Mouse (Mus musculus): ENCODE results near the gene Pank1. TPM values are rescaled to one million over a fixed set of nuclear protein-coding genes. Genes with fewer than 3 reads are reported as not detected.

Pank1 gene
- polyA plus RNA-seq, 1 experiment from 2014 or later = 10.4 TPM

DNA sequence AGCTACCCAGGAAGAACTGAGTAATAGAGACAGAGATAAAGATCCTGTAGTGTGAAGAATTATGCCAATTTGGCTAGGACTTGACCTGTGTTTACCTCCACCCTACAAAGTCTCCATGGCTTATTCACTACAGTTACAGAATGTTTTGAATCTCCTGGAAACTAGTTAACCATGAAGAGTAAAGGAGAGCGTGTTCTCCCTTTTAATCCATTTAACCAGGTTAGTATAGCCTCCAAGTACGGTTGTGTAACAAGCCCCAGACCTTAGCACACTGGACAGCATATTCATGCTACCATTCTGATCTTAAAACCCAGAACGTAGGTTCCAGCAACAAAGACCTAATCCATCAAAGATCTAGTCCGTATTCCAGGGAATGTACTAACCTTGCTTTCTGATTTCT, 75.9 kb downstream of the Pank1 start:
- no peaks in the 10 kb centered on the region for H3K36me3 ChIP-seq (ENCODE audit: control insufficient read depth, insufficient read depth, low read length)
- ATAC-seq (ENCODE audit: low FRiP score) = no peak
- peak; percentile 19 for DNase-seq (ENCODE audit: low spot score, missing footprints)
- no peaks in the 10 kb centered on the region for H3K4me1 ChIP-seq (ENCODE audit: control insufficient read depth, insufficient read depth, low read length)
- no peaks in the 10 kb centered on the region for H3K9me3 ChIP-seq (ENCODE audit: control insufficient read depth, low read length)
- no peak overlapping the region for H3K27ac ChIP-seq (ENCODE audit: low read depth, low read length)
- H3K4me2 ChIP-seq = no peak overlapping the region
- WGBS = 90% methylated on average over 4 of the region's 4 CpGs
- no peak overlapping the region for H3K9ac ChIP-seq (ENCODE audit: low read length)
- no peaks in the 10 kb centered on the region for H3K27me3 ChIP-seq (ENCODE audit: control insufficient read depth, insufficient read depth, low read length)
- H3K4me3 ChIP-seq (ENCODE audit: low read depth, low read length) = no peak overlapping the region

DNA sequence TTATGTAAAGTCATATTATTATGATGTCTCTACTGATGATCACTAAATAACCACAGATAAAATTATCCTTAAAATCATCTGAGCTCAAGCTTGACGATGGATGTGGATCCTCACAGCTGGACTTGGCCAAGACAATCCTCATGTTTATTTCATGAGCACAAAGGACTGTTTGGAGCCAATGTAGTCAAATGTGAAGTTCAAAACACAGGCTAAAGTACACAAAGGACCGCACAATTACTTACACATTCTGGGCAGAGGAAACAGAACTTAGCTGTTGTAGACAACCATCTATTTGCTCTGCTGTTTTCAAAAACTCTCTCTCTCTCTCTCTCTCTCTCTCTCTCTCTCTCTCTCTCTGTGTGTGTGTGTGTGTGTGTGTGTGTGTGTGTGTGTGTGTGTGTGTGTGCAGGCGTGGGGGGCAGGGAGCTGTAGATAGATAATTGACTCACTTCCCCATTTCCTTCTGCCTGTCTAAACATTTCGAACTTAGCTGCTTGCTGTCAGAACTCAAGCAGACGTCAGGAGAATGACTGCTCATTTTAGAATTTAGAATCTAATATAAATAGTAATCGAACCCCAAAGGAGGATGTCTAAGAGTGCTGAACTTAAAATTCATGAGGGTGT, 79.5 kb downstream of the Pank1 start:
- DNase-seq (ENCODE audit: low spot score, missing footprints) = peak; percentile 35
- Histone ChIP-seq H3K9ac (ENCODE audit: low read length) (no peak overlapping the region), H3K4me3 (ENCODE audit: low read depth, low read length) (no peak overlapping the region), H3K27ac (ENCODE audit: low read depth, low read length) (no peak overlapping the region), H3K4me2 (no peak overlapping the region), H3K9me3 (ENCODE audit: control insufficient read depth, low read length) (no peaks in the 10 kb centered on the region), H3K27me3 (ENCODE audit: control insufficient read depth, insufficient read depth, low read length) (no peaks in the 10 kb centered on the region), H3K4me1 (ENCODE audit: control insufficient read depth, insufficient read depth, low read length) (no peaks in the 10 kb centered on the region), H3K36me3 (ENCODE audit: control insufficient read depth, insufficient read depth, low read length) (no peaks in the 10 kb centered on the region)
- WGBS = 61% methylated on average over 6 of the region's 6 CpGs
- ATAC-seq (ENCODE audit: low FRiP score) = peak; percentile 42; the same call in 1 of the 2 replicates

DNA sequence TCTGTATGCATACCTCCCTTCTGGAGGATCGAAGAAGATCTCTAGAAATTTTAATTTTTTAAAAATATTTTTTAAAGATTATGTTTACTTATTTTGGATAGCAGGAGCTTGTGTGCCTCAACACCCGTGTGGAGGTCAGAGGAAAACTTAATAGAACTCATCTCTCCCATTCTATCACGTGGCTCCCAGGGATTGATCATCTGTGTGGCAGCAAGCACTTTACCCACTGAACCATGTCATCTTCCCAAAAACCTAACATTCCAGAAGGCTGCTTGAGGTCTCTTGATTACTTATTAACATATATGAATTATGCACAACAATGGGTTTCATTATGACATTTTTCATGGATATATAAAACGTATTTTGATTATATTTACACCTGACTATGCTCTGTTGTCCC, 82.9 kb downstream of the Pank1 start:
- no peaks in the 10 kb centered on the region for H3K36me3 ChIP-seq (ENCODE audit: control insufficient read depth, insufficient read depth, low read length)
- H3K4me3 ChIP-seq (ENCODE audit: low read depth, low read length) = no peak overlapping the region
- ATAC-seq (ENCODE audit: low FRiP score) = no peak
- H3K9ac ChIP-seq (ENCODE audit: low read length) = no peak overlapping the region
- H3K27me3 ChIP-seq (ENCODE audit: control insufficient read depth, insufficient read depth, low read length) = no peaks in the 10 kb centered on the region
- no peak overlapping the region for H3K4me2 ChIP-seq
- H3K9me3 ChIP-seq (ENCODE audit: control insufficient read depth, low read length) = no peaks in the 10 kb centered on the region
- no peak for DNase-seq (ENCODE audit: low spot score, missing footprints)
- H3K4me1 ChIP-seq (ENCODE audit: control insufficient read depth, insufficient read depth, low read length) = no peaks in the 10 kb centered on the region
- no peak overlapping the region for H3K27ac ChIP-seq (ENCODE audit: low read depth, low read length)
- 78% methylated on average over 4 of the region's 4 CpGs for WGBS

DNA sequence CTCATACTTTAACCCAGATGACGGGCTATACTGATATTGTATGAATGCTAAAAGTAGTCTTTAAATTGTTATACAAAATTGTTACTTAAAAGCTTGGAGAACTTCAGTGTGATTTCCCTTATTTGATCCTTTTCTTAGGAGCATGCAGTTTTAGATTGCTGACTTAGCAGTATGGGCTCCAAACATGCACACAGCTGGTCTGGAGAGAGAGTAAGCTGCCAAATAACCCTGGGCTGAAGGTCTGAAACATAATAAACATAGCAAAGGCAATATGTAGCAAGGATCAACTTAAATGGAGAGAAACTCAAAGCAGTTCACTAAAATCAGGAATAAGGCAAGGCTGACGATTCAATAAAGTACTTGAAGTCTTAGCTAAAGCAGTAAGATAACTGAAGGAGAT, 96.8 kb downstream of the Pank1 start:
- H3K4me3 ChIP-seq (ENCODE audit: low read depth, low read length) = no peak overlapping the region
- DNase-seq (ENCODE audit: low spot score, missing footprints) (no peak), ATAC-seq (ENCODE audit: low FRiP score) (no peak)
- WGBS = 95% methylated on average over 2 of the region's 2 CpGs
- H3K4me1 ChIP-seq (ENCODE audit: control insufficient read depth, insufficient read depth, low read length) = no peaks in the 10 kb centered on the region
- no peak overlapping the region for H3K4me2 ChIP-seq
- H3K9me3 ChIP-seq (ENCODE audit: control insufficient read depth, low read length) = no peaks in the 10 kb centered on the region
- H3K27ac ChIP-seq (ENCODE audit: low read depth, low read length) = no peak overlapping the region
- H3K27me3 ChIP-seq (ENCODE audit: control insufficient read depth, insufficient read depth, low read length) = no peaks in the 10 kb centered on the region
- no peak overlapping the region for H3K9ac ChIP-seq (ENCODE audit: low read length)
- H3K36me3 ChIP-seq (ENCODE audit: control insufficient read depth, insufficient read depth, low read length) = no peaks in the 10 kb centered on the region

DNA sequence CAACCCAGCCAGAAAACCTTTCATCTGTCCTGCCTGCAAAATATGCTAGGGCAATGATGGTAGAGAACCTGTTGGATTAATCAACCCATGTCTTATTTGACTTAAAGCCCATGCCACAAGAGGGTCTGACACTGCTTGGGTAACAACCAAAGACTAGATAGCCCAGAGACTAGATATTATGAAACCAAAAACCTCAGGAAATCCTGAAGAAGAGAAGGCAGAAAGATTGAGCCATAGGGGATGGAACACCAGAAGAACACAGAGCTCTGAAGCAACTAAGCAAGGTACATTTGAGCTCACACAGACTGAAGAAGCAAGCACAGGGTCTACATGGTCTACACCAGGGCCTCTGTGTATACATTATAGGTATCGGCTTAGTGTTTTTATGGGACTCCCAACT, 100.3 kb downstream of the Pank1 start:
- H3K9me3 ChIP-seq (ENCODE audit: control insufficient read depth, low read length) = no peaks in the 10 kb centered on the region
- H3K9ac ChIP-seq (ENCODE audit: low read length) = no peak overlapping the region
- no peak for DNase-seq (ENCODE audit: low spot score, missing footprints)

GRCm38 (mm10) chr19:34778098-34778497, 101.2 kb downstream of the Pank1 start:
- Histone ChIP-seq H3K36me3 (ENCODE audit: control insufficient read depth, insufficient read depth, low read length) (no peaks in the 10 kb centered on the region), H3K27ac (ENCODE audit: low read depth, low read length) (no peak overlapping the region), H3K9ac (ENCODE audit: low read length) (no peak overlapping the region), H3K4me3 (ENCODE audit: low read depth, low read length) (no peak overlapping the region), H3K4me2 (no peak overlapping the region), H3K27me3 (ENCODE audit: control insufficient read depth, insufficient read depth, low read length) (no peaks in the 10 kb centered on the region), H3K9me3 (ENCODE audit: control insufficient read depth, low read length) (no peaks in the 10 kb centered on the region), H3K4me1 (ENCODE audit: control insufficient read depth, insufficient read depth, low read length) (no peaks in the 10 kb centered on the region)
- DNase-seq (ENCODE audit: low spot score, missing footprints) = no peak
- no peak for ATAC-seq (ENCODE audit: low FRiP score)

More for the DNA sequence above, 100.3 kb downstream of the Pank1 start:
- no peaks in the 10 kb centered on the region for H3K27me3 ChIP-seq (ENCODE audit: control insufficient read depth, insufficient read depth, low read length)
- no peaks in the 10 kb centered on the region for H3K4me1 ChIP-seq (ENCODE audit: control insufficient read depth, insufficient read depth, low read length)
- no peak overlapping the region for H3K4me2 ChIP-seq
- WGBS = 95% methylated on average over 1 of the region's 1 CpGs
- ATAC-seq (ENCODE audit: low FRiP score) = no peak
- H3K4me3 ChIP-seq (ENCODE audit: low read depth, low read length) = no peak overlapping the region
- no peaks in the 10 kb centered on the region for H3K36me3 ChIP-seq (ENCODE audit: control insufficient read depth, insufficient read depth, low read length)
- H3K27ac ChIP-seq (ENCODE audit: low read depth, low read length) = no peak overlapping the region

GRCm38 (mm10) chr19:34772775-34773174, 106.5 kb downstream of the Pank1 start:
- H3K4me2 ChIP-seq = no peak overlapping the region
- no peak overlapping the region for H3K9ac ChIP-seq (ENCODE audit: low read length)
- WGBS = 28% methylated on average over 6 of the region's 6 CpGs
- no peak overlapping the region for H3K4me3 ChIP-seq (ENCODE audit: low read depth, low read length)
- H3K36me3 ChIP-seq (ENCODE audit: control insufficient read depth, insufficient read depth, low read length) = no peaks in the 10 kb centered on the region
- H3K27ac ChIP-seq (ENCODE audit: low read depth, low read length) = no peak overlapping the region
- ATAC-seq (ENCODE audit: low FRiP score) = no peak
- peak; percentile 90 for DNase-seq (ENCODE audit: low spot score, missing footprints)
- no peaks in the 10 kb centered on the region for H3K4me1 ChIP-seq (ENCODE audit: control insufficient read depth, insufficient read depth, low read length)
- no peaks in the 10 kb centered on the region for H3K27me3 ChIP-seq (ENCODE audit: control insufficient read depth, insufficient read depth, low read length)
- no peaks in the 10 kb centered on the region for H3K9me3 ChIP-seq (ENCODE audit: control insufficient read depth, low read length)

GRCm38 (mm10) chr19:34770764-34771163, 108.5 kb downstream of the Pank1 start:
- no peak overlapping the region for H3K4me2 ChIP-seq
- 88% methylated on average over 6 of the region's 6 CpGs for WGBS

GRCm38 (mm10) chr19:34758754-34759153, 120.5 kb downstream of the Pank1 start:
- ATAC-seq (ENCODE audit: low FRiP score) (no peak), DNase-seq (ENCODE audit: low spot score, missing footprints) (no peak)
- no peak overlapping the region for H3K4me2 ChIP-seq
- H3K27me3 ChIP-seq (ENCODE audit: control insufficient read depth, insufficient read depth, low read length) = no peaks in the 10 kb centered on the region
- no peak overlapping the region for H3K27ac ChIP-seq (ENCODE audit: low read depth, low read length)
- no peaks in the 10 kb centered on the region for H3K36me3 ChIP-seq (ENCODE audit: control insufficient read depth, insufficient read depth, low read length)
- H3K9ac ChIP-seq (ENCODE audit: low read length) = no peak overlapping the region
- H3K9me3 ChIP-seq (ENCODE audit: control insufficient read depth, low read length) = no peaks in the 10 kb centered on the region
- 93% methylated on average over 1 of the region's 1 CpGs for WGBS
- H3K4me3 ChIP-seq (ENCODE audit: low read depth, low read length) = no peak overlapping the region
- H3K4me1 ChIP-seq (ENCODE audit: control insufficient read depth, insufficient read depth, low read length) = no peaks in the 10 kb centered on the region

More at GRCm38 (mm10) chr19:34770764-34771163, 108.5 kb downstream of the Pank1 start:
- H3K4me1 ChIP-seq (ENCODE audit: control insufficient read depth, insufficient read depth, low read length) = no peaks in the 10 kb centered on the region
- no peaks in the 10 kb centered on the region for H3K9me3 ChIP-seq (ENCODE audit: control insufficient read depth, low read length)
- ATAC-seq (ENCODE audit: low FRiP score) (no peak), DNase-seq (ENCODE audit: low spot score, missing footprints) (no peak)
- H3K27me3 ChIP-seq (ENCODE audit: control insufficient read depth, insufficient read depth, low read length) = no peaks in the 10 kb centered on the region
- H3K9ac ChIP-seq (ENCODE audit: low read length) = no peak overlapping the region
- no peak overlapping the region for H3K4me3 ChIP-seq (ENCODE audit: low read depth, low read length)
- H3K27ac ChIP-seq (ENCODE audit: low read depth, low read length) = no peak overlapping the region
- no peaks in the 10 kb centered on the region for H3K36me3 ChIP-seq (ENCODE audit: control insufficient read depth, insufficient read depth, low read length)

All from midbrain, embryonic 11.5 days (tissue).